Mouse (Mus musculus): ENCODE data around the gene Diaph2. TPM values are rescaled to one million over a fixed set of nuclear protein-coding genes. Genes with fewer than 3 reads are reported as not detected.
"Not testable (repeated sequence)": the region's sequence is repeated elsewhere in the genome, so short reads cannot be mapped to it uniquely, and the experiment has no call there.

Gene Diaph2
- total RNA-seq, 2 experiments from 2014 or later: 3.9 to 5.0 TPM

DNA sequence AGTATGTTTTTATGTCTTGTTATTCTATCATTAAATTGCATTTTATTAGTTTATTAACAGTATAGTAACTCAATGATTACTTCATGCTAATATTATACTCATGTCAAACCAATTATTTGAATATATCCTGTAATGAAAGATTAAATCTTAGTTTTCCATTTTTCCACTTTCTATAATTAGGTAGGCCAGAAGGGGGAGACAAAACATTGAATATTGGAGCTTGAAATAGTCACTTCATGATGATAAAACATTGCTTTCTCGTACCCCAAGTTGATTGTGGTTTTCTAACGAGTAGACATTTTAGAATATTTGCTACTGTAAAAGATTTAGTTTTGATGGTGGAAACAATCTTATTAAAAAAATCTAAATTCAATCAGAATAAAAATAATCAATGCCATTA, 82.4 kb downstream of the Diaph2 start:
- DNase-seq: no peak

DNA sequence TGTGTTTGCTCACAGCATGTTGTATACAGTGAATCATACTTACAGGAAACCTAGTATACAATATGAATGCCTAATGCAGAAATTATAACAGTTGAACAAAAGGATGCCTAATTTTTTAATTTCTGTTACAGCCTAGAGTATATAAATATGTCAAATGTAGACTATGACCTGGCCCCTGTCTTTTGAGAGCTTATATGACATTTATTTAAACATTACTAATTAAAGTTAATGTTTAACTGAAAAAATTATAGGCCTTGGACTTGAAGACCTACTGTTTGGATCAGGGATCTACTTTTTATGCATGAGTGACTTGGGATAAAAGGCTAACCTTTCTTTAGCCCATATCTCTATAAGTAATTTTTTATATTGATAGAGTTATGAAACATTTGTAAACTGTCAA, 84.3 kb downstream of the Diaph2 start:
- DNase-seq: no peak

- DNase-seq: no peak
Measured at GRCm38 (mm10) chrX:129884465-129884864, 134.9 kb downstream of the Diaph2 start.

DNA sequence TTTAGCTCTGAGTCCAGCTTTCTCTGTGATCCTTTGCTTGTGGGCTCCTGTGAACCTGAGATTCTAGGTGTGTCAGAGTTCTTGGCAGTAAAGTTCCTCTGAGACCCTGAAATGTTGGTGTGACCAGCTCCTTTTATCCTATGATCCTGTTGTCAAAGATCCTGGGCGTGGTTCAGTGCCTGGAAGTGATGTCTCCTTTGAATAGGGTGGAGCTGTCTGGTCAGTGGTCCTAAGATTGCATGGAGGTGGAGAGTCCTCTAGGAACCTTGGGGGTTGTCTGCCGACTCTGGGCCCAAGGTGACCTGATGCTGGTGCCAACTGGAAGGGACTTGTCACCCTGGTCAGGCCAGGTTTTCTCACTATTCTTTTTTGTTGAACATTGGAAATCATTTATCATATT, 176.3 kb downstream of the Diaph2 start:
- no peak for DNase-seq

DNA sequence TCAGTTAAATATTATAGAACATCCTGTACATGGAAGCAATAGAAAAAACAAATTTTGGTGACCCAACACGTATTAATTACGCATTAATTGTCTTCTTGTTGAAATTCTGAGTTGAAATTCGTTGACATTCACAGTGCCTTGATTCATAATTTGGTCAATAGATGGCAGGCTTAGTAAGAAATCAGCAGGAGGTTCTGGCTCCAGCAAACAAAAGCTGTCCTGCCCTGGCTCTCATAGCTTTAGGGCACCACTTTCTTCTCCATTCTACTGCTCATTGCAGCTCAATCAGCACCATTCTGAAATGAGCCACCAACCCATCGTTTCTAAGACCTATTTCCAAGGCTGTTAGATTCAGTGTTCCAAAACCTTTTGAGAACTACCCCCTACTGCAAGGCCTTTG, 225.3 kb downstream of the Diaph2 start:
- no peak for DNase-seq

GRCm38 (mm10) chrX:130008210-130008609, 258.7 kb downstream of the Diaph2 start:
- DNase-seq: no peak

DNA sequence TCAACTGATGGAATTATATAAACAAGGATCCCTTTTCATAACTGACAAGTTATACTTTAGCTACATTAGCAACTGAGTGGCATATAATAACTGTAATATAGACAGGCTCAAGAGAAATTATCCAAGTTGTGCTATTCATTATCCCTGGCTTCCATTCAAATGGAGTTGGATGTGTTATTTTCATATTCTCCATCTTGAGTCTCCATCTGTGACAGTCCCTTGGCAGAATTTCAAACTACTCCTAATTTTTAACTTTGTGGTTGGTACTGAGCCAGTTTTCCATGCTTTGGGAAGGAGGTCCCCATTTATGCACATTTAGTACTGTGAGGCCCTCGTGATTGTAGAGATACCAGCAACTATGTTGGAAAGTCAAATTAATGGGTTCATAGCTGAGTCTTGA, 270.2 kb downstream of the Diaph2 start:
- no peak for DNase-seq

GRCm38 (mm10) chrX:130044525-130044924, 295.0 kb downstream of the Diaph2 start:
- no peak for DNase-seq

GRCm38 (mm10) chrX:130149216-130149615, 399.7 kb downstream of the Diaph2 start:
- no peak for DNase-seq

GRCm38 (mm10) chrX:130152164-130152563, 402.6 kb downstream of the Diaph2 start:
- DNase-seq: no peak

GRCm38 (mm10) chrX:130173126-130173525, 423.6 kb downstream of the Diaph2 start:
- DNase-seq: no peak

- no peak for DNase-seq
Measured at GRCm38 (mm10) chrX:130187891-130188290, 438.3 kb downstream of the Diaph2 start.

- DNase-seq: no peak
Measured at GRCm38 (mm10) chrX:130188449-130188848, 438.9 kb downstream of the Diaph2 start.

DNA sequence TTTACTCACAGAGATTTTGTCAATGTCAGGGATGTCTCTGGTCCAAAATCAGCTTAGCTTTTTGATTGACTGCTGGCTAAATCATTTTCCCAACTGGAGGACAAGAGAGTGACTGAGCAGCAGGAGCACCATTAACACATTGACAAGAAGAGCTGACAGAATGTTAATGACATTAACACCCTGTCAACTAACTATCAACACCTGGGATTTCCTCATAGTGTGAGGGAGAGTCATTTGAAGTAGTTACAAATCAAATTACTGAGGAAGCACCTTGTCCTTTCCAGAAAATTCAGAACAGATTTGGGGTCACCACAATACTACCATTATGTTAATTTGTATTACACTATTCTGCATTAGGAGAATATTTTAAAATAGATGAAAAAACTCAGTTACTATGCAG, 439.7 kb downstream of the Diaph2 start:
- no peak for DNase-seq

DNA sequence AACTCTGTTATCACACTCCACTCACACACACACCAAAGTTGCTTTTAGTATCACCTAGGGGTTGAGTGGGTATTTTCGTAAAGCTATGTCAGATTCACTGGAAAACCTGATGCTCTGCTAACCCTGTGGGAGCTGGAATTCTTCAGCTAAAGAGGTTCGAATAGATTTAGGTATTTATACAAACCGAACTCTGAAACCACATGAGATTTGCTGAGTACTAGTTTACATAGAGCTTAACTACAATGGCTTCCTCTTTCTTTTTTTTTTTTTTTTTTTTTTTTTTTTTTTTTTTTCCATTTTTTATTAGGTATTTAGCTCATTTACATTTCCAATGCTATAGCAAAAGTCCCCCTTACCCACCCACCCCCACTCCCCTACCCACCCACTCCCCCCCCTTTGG, 447.9 kb downstream of the Diaph2 start:
- not testable (repeated sequence) for DNase-seq

GRCm38 (mm10) chrX:130205243-130205642, 455.7 kb downstream of the Diaph2 start:
- no peak for DNase-seq

GRCm38 (mm10) chrX:130212227-130212626, 462.7 kb downstream of the Diaph2 start:
- DNase-seq: no peak

DNA sequence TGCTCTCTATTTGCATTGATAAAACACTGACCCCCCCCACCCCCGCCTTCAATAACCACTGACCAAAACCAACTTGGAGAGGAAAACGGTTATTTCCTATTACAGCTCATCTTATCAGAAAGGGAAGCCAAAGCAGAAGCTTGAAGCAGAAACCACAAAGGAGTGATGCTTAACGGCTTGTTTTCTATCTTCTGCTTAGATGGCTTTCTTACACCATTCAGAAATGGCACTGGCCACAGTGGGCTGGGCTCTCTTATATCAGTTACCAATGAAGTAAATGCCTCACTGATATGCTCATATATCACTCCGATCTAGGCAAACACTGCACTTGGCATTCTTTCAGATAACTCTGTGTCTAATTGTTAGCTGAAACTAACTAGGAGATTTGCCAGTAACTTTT, 463.2 kb downstream of the Diaph2 start:
- DNase-seq: no peak

- DNase-seq: no peak
Measured at GRCm38 (mm10) chrX:130230045-130230444, 480.5 kb downstream of the Diaph2 start.

DNA sequence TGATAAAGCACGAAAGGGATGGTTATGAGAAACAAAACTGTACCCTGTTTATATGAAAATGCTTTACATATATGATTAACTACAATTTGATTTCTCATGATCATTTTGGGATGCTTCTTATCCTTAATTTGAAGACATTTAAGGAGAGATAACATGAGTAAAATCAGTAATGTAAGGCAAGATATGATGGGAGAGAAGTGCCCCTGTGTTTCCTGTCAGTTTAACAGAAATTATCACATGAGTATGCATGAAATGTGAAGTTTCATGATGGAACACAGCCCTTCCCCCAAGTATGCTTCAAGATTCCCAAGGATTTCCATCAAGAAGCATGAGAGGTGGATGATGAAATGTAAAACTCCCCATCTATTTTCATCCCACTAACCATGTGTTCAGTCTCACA, 485.6 kb downstream of the Diaph2 start:
- DNase-seq: no peak

- no peak for DNase-seq
Measured at GRCm38 (mm10) chrX:130246652-130247051, 497.1 kb downstream of the Diaph2 start.

DNA sequence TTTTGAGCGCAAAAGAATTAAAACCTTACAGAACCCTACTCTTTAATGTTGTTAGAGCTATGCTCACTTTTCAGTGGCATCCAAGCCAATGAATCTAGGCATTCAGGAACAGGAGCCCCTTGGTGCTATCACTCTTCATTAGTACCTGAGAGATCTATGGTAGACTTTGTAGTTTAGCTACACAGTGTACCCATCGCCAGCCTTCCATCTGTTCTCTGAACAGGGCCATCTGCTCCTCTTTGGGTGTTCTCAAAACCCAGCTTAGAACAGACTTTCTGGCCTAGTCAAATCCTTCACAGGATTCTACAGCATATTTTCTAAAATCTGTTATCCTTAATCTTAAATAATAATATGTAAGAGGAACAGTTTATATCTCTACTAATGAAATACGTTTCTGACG, 504.1 kb downstream of the Diaph2 start:
- no peak for DNase-seq

DNA sequence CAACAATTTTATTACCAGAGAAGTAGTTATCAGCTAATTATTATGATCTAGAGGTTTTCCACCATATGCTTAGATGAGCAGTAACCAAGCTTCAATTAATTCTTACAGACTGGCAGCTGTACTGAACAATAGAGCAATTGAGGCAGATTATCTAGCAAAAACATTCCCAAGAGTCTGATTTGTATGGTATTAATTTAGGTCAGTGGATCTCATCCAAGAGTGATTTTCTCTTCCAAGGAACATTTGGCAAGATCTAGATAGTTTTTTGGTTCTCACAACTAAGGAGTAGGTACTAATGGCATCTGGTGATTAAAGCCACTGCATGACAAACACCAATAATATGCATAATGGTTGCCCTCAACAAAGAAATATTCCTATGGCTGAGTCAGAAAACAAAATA, 516.2 kb downstream of the Diaph2 start:
- DNase-seq: no peak

DNA sequence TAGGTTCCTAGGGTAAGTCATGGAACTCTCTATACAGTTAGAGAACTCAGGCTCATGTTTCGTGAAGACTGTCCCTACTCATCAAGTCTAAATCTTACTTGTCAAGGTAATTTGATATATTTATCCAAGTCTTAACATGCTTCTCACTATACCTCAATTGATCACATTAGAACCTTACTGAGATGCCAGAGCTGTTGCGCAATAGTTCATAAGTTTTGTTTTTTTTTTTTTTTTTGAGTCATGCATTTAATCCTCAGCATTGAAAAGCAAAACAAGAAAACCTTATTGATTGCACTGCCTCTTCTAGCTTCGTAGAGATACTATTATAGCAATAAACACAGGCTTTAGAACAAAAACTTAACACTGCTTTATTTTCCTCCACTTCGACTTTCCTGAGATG, 529.6 kb downstream of the Diaph2 start:
- no peak for DNase-seq

- DNase-seq: no peak
Measured at GRCm38 (mm10) chrX:130281484-130281883, 531.9 kb downstream of the Diaph2 start.

Measured in gastrocnemius, postnatal 25 days (tissue).